Mouse (Mus musculus) small intestine, adult 2 months (tissue): ENCODE measurements around the gene Ifitm5.

Source experiments
- CTCF ChIP-seq: fragments of 200-500 bp; IDR thresholded peaks from 2 replicates; pipeline ENCODE4 v1.5.1; 2012; ENCODE audit warnings: low read depth, mild to moderate bottlenecking, control low read depth, inconsistent platforms, low read length, moderate library complexity, mixed read lengths; ENCODE audit not compliant: insufficient replicate concordance, insufficient read length; ENCODE audit errors: extremely low read depth
- POLR2A ChIP-seq: fragments of 200-500 bp; IDR thresholded peaks from 2 replicates; pipeline ENCODE4 v1.6.1; 2012; ENCODE audit warnings: low read depth, mild to moderate bottlenecking, control low read depth, inconsistent platforms, low read length, moderate library complexity

- TF ChIP-seq CTCF, result no peak
- no peak for TF ChIP-seq POLR2A
Observed at GRCm38 (mm10) chr7:140998853-140999700, 49.0 kb upstream of the Ifitm5 start.
